Mouse (Mus musculus) G1E (cell line): ENCODE measurements at regions not wholly inside any gene's neighbourhood (a gene's known extent, or its start where the extent isn't known, plus 50 kb on each side); places are given as distances from the start of the nearest gene placed in this dataset.

Experiments used
- CTCF ChIP-seq: IDR thresholded peaks from 2 replicates; pipeline ENCODE4 v1.5.1; 2012; ENCODE audit warnings: low read depth, low read length, inconsistent platforms, mixed read lengths
- GATA1 ChIP-seq: IDR thresholded peaks from 2 replicates; pipeline ENCODE4 v1.6.1; 2012; ENCODE audit warnings: borderline replicate concordance, low read length, inconsistent platforms, mixed read lengths
- GATA2 ChIP-seq: IDR thresholded peaks from 2 replicates; pipeline ENCODE4 v1.6.1; 2012; ENCODE audit warnings: low read depth, low read length, inconsistent platforms, borderline replicate concordance
- POLR2AphosphoS5 ChIP-seq: IDR thresholded peaks from 2 replicates; pipeline ENCODE4 v1.6.1; 2012; ENCODE audit warnings: low read depth, low read length, inconsistent platforms; ENCODE audit not compliant: insufficient replicate concordance
- TAL1 ChIP-seq: conservative IDR thresholded peaks from 2 replicates; pipeline ENCODE4 v1.6.1; 2012; ENCODE audit warnings: low read depth, low read length, inconsistent platforms, mixed read lengths

DNA sequence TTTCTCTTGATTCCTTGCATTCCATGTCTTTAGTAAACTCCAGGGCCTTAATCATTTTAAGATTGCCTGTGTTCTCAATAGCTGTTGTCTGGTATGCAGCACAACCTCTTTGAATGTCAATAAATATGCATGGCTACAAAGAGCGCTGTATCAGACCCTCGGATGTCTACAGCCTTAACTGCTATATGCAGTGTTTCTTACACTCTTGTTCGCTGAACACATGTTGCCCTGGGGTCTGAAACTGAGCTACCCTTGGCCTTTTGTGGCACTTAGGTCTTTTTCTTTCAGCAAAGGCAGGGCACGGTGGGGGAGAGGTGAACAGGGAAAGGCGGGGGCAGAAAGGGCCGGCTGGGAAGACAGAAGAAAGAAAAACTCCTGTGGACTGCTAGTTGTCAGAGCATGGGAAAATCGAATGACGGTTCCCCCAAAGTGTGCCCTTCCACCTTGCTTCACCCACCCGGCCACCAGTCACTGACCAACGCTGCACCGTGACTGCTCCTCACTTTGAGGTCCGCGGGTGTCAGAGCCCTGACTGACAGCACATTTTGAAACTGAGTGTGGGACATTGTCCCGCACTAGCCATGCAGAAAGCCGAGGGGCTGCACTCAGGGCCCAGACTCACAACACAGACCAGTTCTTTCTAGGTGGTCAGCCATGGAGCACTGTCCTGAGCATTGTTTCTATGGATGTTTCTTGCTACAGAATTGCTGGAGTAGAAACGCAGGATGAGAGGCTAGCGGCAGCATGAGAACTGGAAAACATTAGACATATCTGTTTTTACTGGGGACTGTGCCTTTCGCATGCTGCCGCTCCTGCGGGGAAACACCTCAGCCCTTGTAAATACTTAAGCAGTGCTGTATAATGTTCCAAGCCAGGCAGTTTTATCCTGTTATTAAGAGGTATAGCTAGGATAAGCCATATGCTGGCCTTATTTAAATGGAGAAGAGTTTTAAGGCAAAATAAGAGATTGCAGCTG, 804.6 kb upstream of the Pou3f3 start:
- TF ChIP-seq CTCF (no peak), TAL1 (no peak), POLR2AphosphoS5 (no peak), GATA1 (no peak), GATA2 (no peak)
